Mouse (Mus musculus) intestine, embryonic 15.5 days (tissue): Measurements from ENCODE around the gene Lypd4. TPM values are rescaled to one million over a fixed set of nuclear protein-coding genes. Genes with fewer than 3 reads are reported as not detected.
"Not testable (repeated sequence)": the region's sequence is repeated elsewhere in the genome, so short reads cannot be mapped to it uniquely, and the experiment has no call there.

Experiments
- ATAC-seq: fragments of 200-750 bp; cut with Nextera tagmentation; 2 replicates; pipeline ENCODE4 v1.8.0; 2017; ENCODE audit warnings: moderate TSS enrichment, moderate library complexity
- H3K27ac ChIP-seq: fragments of 300-500 bp; sonication (generic); 2 replicates; pipeline ENCODE4 v1.5.1; 2015; ENCODE audit warnings: mild to moderate bottlenecking, inconsistent platforms
- H3K27me3 ChIP-seq: fragments of 300-500 bp; sonication (generic); replicated peaks from 2 replicates; pipeline ENCODE4 v1.6.1; 2015; ENCODE audit warnings: inconsistent platforms
- H3K36me3 ChIP-seq: fragments of 300-500 bp; sonication (generic); 2 replicates; pipeline ENCODE4 v1.6.1; 2015; ENCODE audit warnings: inconsistent platforms
- H3K4me1 ChIP-seq: fragments of 300-500 bp; sonication (generic); replicated peaks from 2 replicates; pipeline ENCODE4 v1.6.1; 2015; ENCODE audit warnings: inconsistent platforms
- H3K4me2 ChIP-seq: fragments of 300-500 bp; sonication (generic); replicated peaks from 2 replicates; pipeline ENCODE4 v1.6.1; 2015; ENCODE audit warnings: mild to moderate bottlenecking, inconsistent platforms
- H3K4me3 ChIP-seq: fragments of 300-500 bp; sonication (generic); replicated peaks from 2 replicates; pipeline ENCODE4 v1.5.1; 2015; ENCODE audit warnings: inconsistent platforms
- H3K9ac ChIP-seq: fragments of 300-500 bp; sonication (generic); 2 replicates; pipeline ENCODE4 v1.6.1; 2015; ENCODE audit warnings: inconsistent platforms
- H3K9me3 ChIP-seq: fragments of 300-500 bp; sonication (generic); 2 replicates; pipeline ENCODE4 v1.6.1; 2016; ENCODE audit warnings: inconsistent platforms
- WGBS: fragments of 180-500 bp; shearing (Covaris S2); methylation state at CpG from one replicate; pipeline ENCODE4 v1.1.7; 2015; 5-methylcytosine and 5-hydroxymethylcytosine counted together
- polyA plus RNA-seq: library from polyadenylated mRNA; unstranded; fragments of >200 nt; fragmentation: Nextera tagmentation; extraction: Ambion mirVana; gene quantifications from 2 replicates; pipeline ENCODE4 v1.2.1, GENCODE M21; 2015

Lypd4 gene
- polyA plus RNA-seq, 1 experiment from 2014 or later = not detected

GRCm38 (mm10) chr7:24856460-24857120, 13.2 kb downstream of the Lypd4 start:
- H3K4me2 ChIP-seq = no peak overlapping the region
- 52% methylated on average over 6 of the region's 6 CpGs for WGBS
- H3K4me3 ChIP-seq = no peak overlapping the region
- no peak overlapping the region for H3K27ac ChIP-seq
- H3K9me3 ChIP-seq = no peaks in the 10 kb centered on the region
- no peak overlapping the region for H3K9ac ChIP-seq
- no peaks in the 10 kb centered on the region for H3K27me3 ChIP-seq
- no peak for ATAC-seq
- no peaks in the 10 kb centered on the region for H3K4me1 ChIP-seq
- H3K36me3 ChIP-seq = no peaks in the 10 kb centered on the region

GRCm38 (mm10) chr7:24853695-24854094, 16.0 kb downstream of the Lypd4 start:
- no peak overlapping the region for H3K9ac ChIP-seq
- ATAC-seq = no peak

DNA sequence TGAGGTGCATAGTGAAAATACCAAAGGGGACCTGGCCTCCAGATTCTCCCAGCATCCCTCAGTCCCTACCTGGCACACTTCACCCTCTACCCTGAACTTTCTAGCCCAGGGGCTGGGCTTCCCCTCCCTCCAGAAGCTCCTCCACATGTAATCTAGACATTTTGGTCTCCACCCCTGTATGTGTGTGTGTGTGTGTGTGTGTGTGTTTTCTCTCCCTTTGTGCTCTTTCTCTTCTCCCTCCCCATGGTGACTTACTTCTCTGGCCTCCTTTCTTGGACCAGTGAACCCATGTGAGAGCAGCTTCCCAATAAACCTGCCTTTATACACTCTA, 16.5 kb downstream of the Lypd4 start:
- 0 out of 2 replicates have a peak, but pooled peaks cover 6% of the 10 kb centered on the region for H3K4me1 ChIP-seq
- no peaks in the 10 kb centered on the region for H3K9me3 ChIP-seq
- H3K9ac ChIP-seq = no peak overlapping the region
- no peak overlapping the region for H3K27ac ChIP-seq
- no peaks in the 10 kb centered on the region for H3K27me3 ChIP-seq
- no peak overlapping the region for H3K4me2 ChIP-seq
- ATAC-seq = 0 out of 2 replicates have a peak, but pooled peaks have one; percentile 16
- H3K36me3 ChIP-seq = no peaks in the 10 kb centered on the region
- no peak overlapping the region for H3K4me3 ChIP-seq

More at GRCm38 (mm10) chr7:24853695-24854094, 16.0 kb downstream of the Lypd4 start:
- H3K4me1 ChIP-seq = 0 out of 2 replicates have a peak, but pooled peaks cover 6% of the 10 kb centered on the region
- H3K4me2 ChIP-seq = no peak overlapping the region
- H3K27ac ChIP-seq = no peak overlapping the region
- WGBS = 34% methylated on average over 7 of the region's 7 CpGs
- H3K4me3 ChIP-seq = no peak overlapping the region
- H3K9me3 ChIP-seq = no peaks in the 10 kb centered on the region
- H3K27me3 ChIP-seq = no peaks in the 10 kb centered on the region
- H3K36me3 ChIP-seq = no peaks in the 10 kb centered on the region

GRCm38 (mm10) chr7:24852557-24853232, 17.0 kb downstream of the Lypd4 start:
- no peak overlapping the region for H3K9ac ChIP-seq
- H3K36me3 ChIP-seq = no peaks in the 10 kb centered on the region
- H3K9me3 ChIP-seq = no peaks in the 10 kb centered on the region
- H3K27me3 ChIP-seq = no peaks in the 10 kb centered on the region
- H3K4me1 ChIP-seq = 0 out of 2 replicates have a peak, but pooled peaks cover 6% of the 10 kb centered on the region
- no peak overlapping the region for H3K4me2 ChIP-seq
- 71% methylated on average over 8 of the region's 8 CpGs for WGBS
- no peak overlapping the region for H3K4me3 ChIP-seq
- no peak overlapping the region for H3K27ac ChIP-seq
- peak; percentile 73 for ATAC-seq

DNA sequence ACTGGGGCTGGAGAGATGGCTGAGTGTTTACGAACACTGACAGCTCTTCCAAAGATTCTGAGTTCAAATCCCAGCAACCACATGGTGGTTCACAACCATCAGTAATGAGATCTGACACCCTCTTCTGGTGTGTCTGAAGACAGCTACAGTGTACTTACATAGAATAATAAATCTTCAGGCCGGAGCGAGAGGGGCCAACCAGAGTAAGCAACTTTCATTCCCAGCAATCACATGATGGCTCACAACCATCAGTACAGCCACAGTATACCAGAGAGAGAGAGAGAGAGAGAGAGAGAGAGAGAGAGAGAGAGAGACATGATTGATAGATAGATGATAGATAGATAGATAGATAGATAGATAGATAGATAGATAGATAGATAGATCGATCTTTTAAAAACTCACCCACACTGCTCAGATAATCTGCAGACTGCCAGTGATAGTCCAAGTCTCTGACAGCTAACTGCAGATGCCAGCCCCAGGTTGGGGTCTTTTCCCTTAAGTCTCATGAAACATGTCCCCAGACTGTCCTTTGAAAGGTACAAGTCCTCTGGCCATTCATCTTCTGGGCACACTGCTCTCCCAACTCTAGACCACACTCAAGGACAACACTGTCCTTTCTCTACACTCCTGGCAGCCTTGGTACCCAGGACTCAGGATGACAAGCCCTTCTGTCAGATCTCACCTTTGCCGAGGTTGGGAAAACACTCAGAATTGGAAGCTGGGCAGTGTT, 18.0 kb downstream of the Lypd4 start:
- Histone ChIP-seq H3K9ac (no peak overlapping the region), H3K9me3 (no peaks in the 10 kb centered on the region), H3K4me3 (no peak overlapping the region), H3K27ac (no peak overlapping the region), H3K4me2 (no peak overlapping the region), H3K27me3 (no peaks in the 10 kb centered on the region), H3K4me1 (0 out of 2 replicates have a peak, but pooled peaks cover 6% of the 10 kb centered on the region), H3K36me3 (no peaks in the 10 kb centered on the region)
- ATAC-seq = no peak
- WGBS = 78% methylated on average over 5 of the region's 5 CpGs

DNA sequence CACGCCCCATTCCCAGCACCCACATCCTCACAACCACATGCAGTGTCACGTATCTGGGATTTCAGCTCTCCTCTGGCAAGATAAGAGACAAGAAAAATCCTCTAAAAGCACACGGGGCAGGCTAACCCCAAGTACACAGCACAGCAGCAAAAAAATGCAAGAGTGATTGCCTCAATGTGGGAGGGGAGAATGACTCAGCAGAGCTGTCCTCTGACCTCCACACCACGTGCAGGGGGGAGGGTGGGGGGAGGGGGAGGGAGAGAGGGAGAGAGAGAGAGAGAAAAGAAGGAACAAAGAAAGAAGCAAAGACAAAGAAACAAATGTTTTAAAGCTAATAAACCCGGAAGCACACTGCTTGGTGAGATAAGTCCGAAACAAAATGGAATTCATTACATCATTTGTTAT, 18.8 kb downstream of the Lypd4 start:
- Histone ChIP-seq H3K4me2 (no peak overlapping the region), H3K4me3 (no peak overlapping the region), H3K9ac (no peak overlapping the region), H3K4me1 (0 out of 2 replicates have a peak, but pooled peaks cover 6% of the 10 kb centered on the region), H3K27ac (no peak overlapping the region), H3K36me3 (no peaks in the 10 kb centered on the region), H3K27me3 (no peaks in the 10 kb centered on the region), H3K9me3 (no peaks in the 10 kb centered on the region)
- 23% methylated on average over 6 of the region's 6 CpGs for WGBS
- peak; percentile 82 for ATAC-seq

DNA sequence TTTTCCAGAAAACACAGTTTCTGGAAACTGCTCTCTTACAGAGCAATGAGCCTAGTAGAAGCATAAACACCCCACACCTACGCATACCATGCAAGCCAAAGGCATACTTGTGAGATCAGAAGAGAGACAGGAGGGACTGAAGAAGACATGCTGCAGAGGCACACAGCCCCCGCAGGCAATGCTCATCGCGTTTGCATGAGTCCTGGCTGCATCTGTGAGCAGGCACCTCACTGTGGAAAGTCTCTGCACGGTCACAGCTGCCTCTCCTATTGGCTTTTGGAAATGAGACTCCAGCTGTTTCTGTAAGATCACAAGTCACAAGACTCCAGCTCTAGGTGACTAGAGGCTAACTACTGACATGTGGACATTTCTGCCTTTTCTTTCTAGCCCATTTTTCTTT, 19.6 kb downstream of the Lypd4 start:
- Histone ChIP-seq H3K4me1 (0 out of 2 replicates have a peak, but pooled peaks cover 6% of the 10 kb centered on the region), H3K4me3 (no peak overlapping the region), H3K27ac (no peak overlapping the region), H3K27me3 (no peaks in the 10 kb centered on the region), H3K9ac (no peak overlapping the region), H3K9me3 (no peaks in the 10 kb centered on the region), H3K36me3 (no peaks in the 10 kb centered on the region), H3K4me2 (no peak overlapping the region)
- ATAC-seq = no peak
- WGBS = 13% methylated on average over 5 of the region's 5 CpGs

GRCm38 (mm10) chr7:24846576-24846975, 23.2 kb downstream of the Lypd4 start:
- not testable (repeated sequence) for ATAC-seq, H3K27me3 ChIP-seq, H3K36me3 ChIP-seq, H3K9me3 ChIP-seq, H3K9ac ChIP-seq, H3K4me3 ChIP-seq, H3K4me2 ChIP-seq, H3K27ac ChIP-seq, H3K4me1 ChIP-seq
- WGBS = 24% methylated on average over 2 of the region's 2 CpGs

- no peaks in the 10 kb centered on the region for H3K36me3 ChIP-seq
- WGBS = 8% methylated on average over 6 of the region's 6 CpGs
- H3K4me1 ChIP-seq = 0 out of 2 replicates have a peak, but pooled peaks cover 3% of the 10 kb centered on the region
- no peak overlapping the region for H3K4me2 ChIP-seq
- H3K4me3 ChIP-seq = no peak overlapping the region
- H3K9me3 ChIP-seq = no peaks in the 10 kb centered on the region
- no peaks in the 10 kb centered on the region for H3K27me3 ChIP-seq
- ATAC-seq = peak; percentile 61
- H3K9ac ChIP-seq = no peak overlapping the region
- H3K27ac ChIP-seq = no peak overlapping the region
Observed at GRCm38 (mm10) chr7:24845713-24846112, 24.0 kb downstream of the Lypd4 start.

DNA sequence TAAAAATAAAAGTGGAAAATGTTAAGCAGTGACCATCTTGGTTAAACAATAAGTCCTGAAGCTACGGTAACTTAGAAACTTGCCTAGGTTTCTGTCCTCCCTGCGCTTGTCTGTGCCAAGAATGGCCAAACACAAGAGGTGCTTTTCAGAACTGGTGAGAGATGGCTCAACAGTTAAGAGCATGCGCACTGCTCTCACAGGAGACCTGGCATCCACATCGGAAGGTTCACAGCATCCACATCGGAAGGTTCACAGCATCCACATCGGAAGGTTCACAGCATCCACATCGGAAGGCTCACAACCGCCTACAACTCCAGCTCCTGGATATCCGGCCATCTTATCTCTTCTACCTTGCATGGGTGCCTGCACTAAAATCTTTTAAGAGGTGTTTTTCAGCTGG, 24.6 kb downstream of the Lypd4 start:
- no peak overlapping the region for H3K27ac ChIP-seq
- no peaks in the 10 kb centered on the region for H3K27me3 ChIP-seq
- no peak for ATAC-seq
- H3K4me3 ChIP-seq = no peak overlapping the region
- H3K36me3 ChIP-seq = no peaks in the 10 kb centered on the region
- WGBS = 84% methylated on average over 9 of the region's 9 CpGs
- H3K9me3 ChIP-seq = no peaks in the 10 kb centered on the region
- H3K4me2 ChIP-seq = no peak overlapping the region
- no peak overlapping the region for H3K9ac ChIP-seq
- H3K4me1 ChIP-seq = 0 out of 2 replicates have a peak, but pooled peaks cover 1% of the 10 kb centered on the region

DNA sequence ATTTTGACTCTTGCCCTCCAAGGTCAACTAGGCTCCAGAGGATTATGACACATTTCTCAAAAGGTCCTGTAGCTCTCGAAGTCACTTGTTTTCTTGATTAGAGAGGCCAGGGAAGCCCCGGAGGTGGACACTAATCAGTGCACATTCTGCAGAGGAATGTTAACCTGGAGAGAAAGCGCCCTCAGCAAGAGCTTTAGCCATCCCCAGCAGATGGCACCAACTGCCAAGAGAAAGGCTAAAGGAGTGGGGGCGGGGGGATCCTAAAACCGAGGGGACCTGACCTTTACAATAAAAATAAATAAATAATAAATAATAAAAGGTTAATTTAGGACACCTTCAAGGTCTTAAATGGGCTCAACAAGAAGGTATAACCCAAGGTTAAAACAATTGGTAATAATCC, 25.6 kb downstream of the Lypd4 start:
- no peak overlapping the region for H3K4me3 ChIP-seq
- H3K27ac ChIP-seq = no peak overlapping the region
- no peaks in the 10 kb centered on the region for H3K27me3 ChIP-seq
- no peak for ATAC-seq
- H3K4me2 ChIP-seq = no peak overlapping the region
- no peak overlapping the region for H3K9ac ChIP-seq
- no peaks in the 10 kb centered on the region for H3K4me1 ChIP-seq
- H3K9me3 ChIP-seq = no peaks in the 10 kb centered on the region
- WGBS = 44% methylated on average over 5 of the region's 5 CpGs
- H3K36me3 ChIP-seq = no peaks in the 10 kb centered on the region

DNA sequence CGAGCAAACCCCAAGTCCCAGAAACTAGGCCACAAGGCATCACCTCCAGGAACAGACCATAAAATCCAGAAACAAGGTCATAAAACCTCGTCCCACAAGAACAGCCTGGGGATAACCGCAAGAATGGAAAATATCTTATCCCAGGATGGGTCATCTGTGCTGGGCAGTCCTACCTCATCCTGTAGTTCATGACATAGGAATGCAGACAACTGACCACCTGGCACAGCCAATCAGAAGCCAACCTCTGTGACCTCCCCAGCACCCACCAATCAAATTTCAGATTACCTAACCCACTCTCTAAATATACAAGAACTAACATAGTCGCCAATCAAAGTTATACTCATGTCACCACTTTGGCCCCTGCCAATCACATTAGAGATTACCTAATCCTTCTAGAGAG, 28.7 kb downstream of the Lypd4 start:
- no peak overlapping the region for H3K4me3 ChIP-seq
- ATAC-seq = no peak
- 60% methylated on average over 4 of the region's 4 CpGs for WGBS

More for the DNA sequence above, 28.7 kb downstream of the Lypd4 start:
- H3K4me2 ChIP-seq = no peak overlapping the region
- H3K9ac ChIP-seq = no peak overlapping the region
- no peak overlapping the region for H3K27ac ChIP-seq
- H3K9me3 ChIP-seq = no peaks in the 10 kb centered on the region
- no peaks in the 10 kb centered on the region for H3K36me3 ChIP-seq
- H3K27me3 ChIP-seq = no peaks in the 10 kb centered on the region
- no peaks in the 10 kb centered on the region for H3K4me1 ChIP-seq
